Mouse (Mus musculus) bone marrow, adult 2 months (tissue): ENCODE data around the gene Maf. TPM values are rescaled to one million over a fixed set of nuclear protein-coding genes. Genes with fewer than 3 reads are reported as not detected.

Experiments
- H3K27ac ChIP-seq: fragments of 200-500 bp; 2 replicates; pipeline ENCODE4 v1.5.1; 2012; ENCODE audit warnings: low read depth, mild to moderate bottlenecking, control low read depth, inconsistent platforms, low read length; ENCODE audit not compliant: control insufficient read depth, poor library complexity, insufficient read depth
- H3K4me1 ChIP-seq: fragments of 200-500 bp; 2 replicates; pipeline ENCODE4 v1.6.1; 2011; ENCODE audit warnings: low read length; ENCODE audit not compliant: control insufficient read depth, insufficient read depth
- H3K4me3 ChIP-seq: fragments of 200-500 bp; replicated peaks from 2 replicates; pipeline ENCODE3; 2011; ENCODE audit warnings: mild to moderate bottlenecking, low read depth, low read length, control low read depth; ENCODE audit not compliant: control insufficient read depth
- CTCF ChIP-seq: fragments of 200-500 bp; IDR thresholded peaks from 2 replicates; pipeline ENCODE4 v1.5.1; 2011; ENCODE audit warnings: low read length, control low read depth; ENCODE audit not compliant: control insufficient read depth, insufficient read depth
- POLR2A ChIP-seq: fragments of 200-500 bp; IDR thresholded peaks from 2 replicates; pipeline ENCODE4 v1.6.1; 2011; ENCODE audit warnings: low read depth, mild to moderate bottlenecking, control low read depth, low read length, borderline replicate concordance; ENCODE audit not compliant: control insufficient read depth
- WGBS: fragments of 180-500 bp; shearing (Covaris S2); methylation state at CpG from one replicate; pipeline ENCODE4 v1.1.7; 2018; 5-methylcytosine and 5-hydroxymethylcytosine counted together
- polyA plus RNA-seq: library from polyadenylated mRNA; stranded (reverse); fragments of >200 nt; gene quantifications from 2 replicates; pipeline ENCODE4 v1.2.4, GENCODE M21; 2011; ENCODE audit warnings: low replicate concordance; ENCODE audit not compliant: missing spikeins, insufficient read depth, insufficient read length

Maf gene
- polyA plus RNA-seq, 1 experiment, result 8.2 TPM

GRCm38 (mm10) chr8:115699151-115699550, 8.4 kb downstream of the Maf start:
- TF ChIP-seq CTCF (no peak), POLR2A (no peak)
- no peak overlapping the region for H3K4me3 ChIP-seq
- H3K27ac ChIP-seq, result no peak overlapping the region
- no peaks in the 10 kb centered on the region for H3K4me1 ChIP-seq
- 61% methylated on average over 5 of the region's 5 CpGs for WGBS

- Histone ChIP-seq H3K4me1 (no peaks in the 10 kb centered on the region), H3K4me3 (no peak overlapping the region), H3K27ac (no peak overlapping the region)
- TF ChIP-seq CTCF (no peak), POLR2A (no peak)
- WGBS, result 77% methylated on average over 3 of the region's 3 CpGs
Measured at GRCm38 (mm10) chr8:115697410-115697809, 10.2 kb downstream of the Maf start.

GRCm38 (mm10) chr8:115696661-115697060, 10.9 kb downstream of the Maf start:
- H3K4me3 ChIP-seq, result no peak overlapping the region
- TF ChIP-seq POLR2A (no peak), CTCF (no peak)
- no peaks in the 10 kb centered on the region for H3K4me1 ChIP-seq
- H3K27ac ChIP-seq, result no peak overlapping the region
- 82% methylated on average over 4 of the region's 4 CpGs for WGBS

- no peak overlapping the region for H3K4me3 ChIP-seq
- H3K4me1 ChIP-seq, result no peaks in the 10 kb centered on the region
- TF ChIP-seq CTCF (no peak), POLR2A (no peak)
- WGBS, result 77% methylated on average over 9 of the region's 9 CpGs
- no peak overlapping the region for H3K27ac ChIP-seq
Measured at GRCm38 (mm10) chr8:115687349-115687748, 20.2 kb downstream of the Maf start.

- TF ChIP-seq CTCF (no peak), POLR2A (no peak)
- no peak overlapping the region for H3K4me3 ChIP-seq
- H3K27ac ChIP-seq, result no peak overlapping the region
- 84% methylated on average over 7 of the region's 7 CpGs for WGBS
- H3K4me1 ChIP-seq, result no peaks in the 10 kb centered on the region
Measured at GRCm38 (mm10) chr8:115683309-115683708, 24.3 kb downstream of the Maf start.

GRCm38 (mm10) chr8:115679539-115679938, 28.1 kb downstream of the Maf start:
- Histone ChIP-seq H3K4me3 (no peak overlapping the region), H3K27ac (no peak overlapping the region), H3K4me1 (no peaks in the 10 kb centered on the region)
- TF ChIP-seq CTCF, result no peak
- TF ChIP-seq POLR2A, result no peak
- WGBS, result 77% methylated on average over 7 of the region's 7 CpGs

GRCm38 (mm10) chr8:115664866-115665265, 42.7 kb downstream of the Maf start:
- no peak overlapping the region for H3K4me3 ChIP-seq
- no peak overlapping the region for H3K27ac ChIP-seq
- no peak for TF ChIP-seq POLR2A
- no peak for TF ChIP-seq CTCF
- WGBS, result 59% methylated on average over 2 of the region's 2 CpGs
- H3K4me1 ChIP-seq, result no peaks in the 10 kb centered on the region; the same call in 1 of the 2 replicates

GRCm38 (mm10) chr8:115650110-115650521, 57.5 kb downstream of the Maf start:
- TF ChIP-seq POLR2A, result no peak
- TF ChIP-seq CTCF, result no peak
- 29% methylated on average over 3 of the region's 3 CpGs for WGBS
- Histone ChIP-seq H3K27ac (no peak overlapping the region), H3K4me3 (no peak overlapping the region), H3K4me1 (no peaks in the 10 kb centered on the region; the same call in 1 of the 2 replicates)

- no peak overlapping the region for H3K27ac ChIP-seq
- WGBS, result 79% methylated on average over 1 of the region's 1 CpGs
- TF ChIP-seq POLR2A (no peak), CTCF (no peak)
- no peaks in the 10 kb centered on the region; the same call in 1 of the 2 replicates for H3K4me1 ChIP-seq
- no peak overlapping the region for H3K4me3 ChIP-seq
Measured at GRCm38 (mm10) chr8:115645139-115645538, 62.5 kb downstream of the Maf start.

GRCm38 (mm10) chr8:115641936-115642335, 65.7 kb downstream of the Maf start:
- no peaks in the 10 kb centered on the region; the same call in 1 of the 2 replicates for H3K4me1 ChIP-seq
- WGBS, result 82% methylated on average over 5 of the region's 5 CpGs
- no peak overlapping the region for H3K27ac ChIP-seq
- TF ChIP-seq CTCF, result no peak
- TF ChIP-seq POLR2A, result no peak
- H3K4me3 ChIP-seq, result no peak overlapping the region
